Mouse (Mus musculus) liver, postnatal 0 days (tissue): ENCODE measurements around the gene Smarcc2.

Source experiments
- CTCF ChIP-seq: sonication (generic); IDR thresholded peaks from 2 replicates; pipeline ENCODE4 v1.5.1; 2016; ENCODE audit warnings: antibody characterized with exemption, low read depth
- EP300 ChIP-seq: IDR thresholded peaks from 2 replicates; pipeline ENCODE4 v1.6.1; 2016; ENCODE audit warnings: antibody characterized with exemption, low read depth, mild to moderate bottlenecking

DNA sequence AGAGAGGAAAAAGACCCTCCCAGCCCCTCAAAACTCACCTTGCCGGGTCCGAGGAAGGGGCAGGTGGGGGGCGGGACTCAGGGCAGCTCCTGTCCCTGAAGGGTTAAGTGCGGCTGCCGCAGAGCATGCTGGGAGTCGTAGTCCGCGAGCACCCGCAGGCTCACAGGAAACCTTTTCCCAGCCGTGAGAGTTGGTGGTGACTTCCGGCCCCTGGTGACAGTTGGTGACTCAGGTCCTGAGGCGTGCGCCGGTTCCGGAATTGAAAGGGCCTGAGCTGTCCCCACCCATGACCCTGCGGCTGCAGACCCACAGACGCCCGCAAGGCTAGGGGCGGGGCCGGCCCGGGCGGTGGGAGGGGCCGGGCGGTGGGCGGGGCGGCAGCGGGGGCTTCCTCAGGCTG is 39.5 kb downstream of the Smarcc2 start, which contains the start of gene Myl6b:
- TF ChIP-seq CTCF (no peak), EP300 (peak; percentile 70; the same call in 1 of the 2 replicates)
